Mouse (Mus musculus) macrophage (primary cell): ENCODE measurements around the gene Cd38. TPM values are rescaled to one million over a fixed set of nuclear protein-coding genes. Genes with fewer than 3 reads are reported as not detected.
"Not testable (repeated sequence)": the region's sequence is repeated elsewhere in the genome, so short reads cannot be mapped to it uniquely, and the experiment has no call there.

ENCODE experiments used
- H3K27ac ChIP-seq: fragments of 350-480 bp; formaldehyde crosslinking; 2 replicates; pipeline ENCODE4 v1.9.0; 2021
- H3K36me3 ChIP-seq: fragments of 350-480 bp; formaldehyde crosslinking; 2 replicates; pipeline ENCODE4 v1.9.0; 2021; ENCODE audit errors: inconsistent target
- H3K4me3 ChIP-seq: fragments of 350-480 bp; formaldehyde crosslinking; 2 replicates; pipeline ENCODE4 v1.9.0; 2021; ENCODE audit errors: inconsistent target
- H3K79me2 ChIP-seq: fragments of 350-480 bp; formaldehyde crosslinking; 2 replicates; pipeline ENCODE4 v1.9.0; 2021; ENCODE audit errors: inconsistent target
- WGBS: methylation state at CpG from one replicate; pipeline ENCODE4 v1.1.7; 2026; ENCODE audit warnings: inconsistent platforms; ENCODE audit not compliant: missing documents; 5-methylcytosine and 5-hydroxymethylcytosine counted together
- polyA plus RNA-seq: library from polyadenylated mRNA; stranded (reverse); fragments of 250-400 nt; gene quantifications from 3 replicates; pipeline ENCODE4 v1.2.4, GENCODE M21; 2018; ENCODE audit warnings: inconsistent platforms

The Cd38 gene
- polyA plus RNA-seq, 1 experiment from 2014 or later, result 2.6 TPM

- Histone ChIP-seq H3K4me3 (no peak overlapping the region), H3K36me3 (no peaks in the 10 kb centered on the region), H3K27ac (no peak overlapping the region), H3K79me2 (no peaks in the 10 kb centered on the region)
- 72% methylated on average over 1 of the region's 1 CpGs for WGBS
These were observed 4.3 kb downstream of the Cd38 start for GRCm38 (mm10) chr5:43872652-43873051.

DNA sequence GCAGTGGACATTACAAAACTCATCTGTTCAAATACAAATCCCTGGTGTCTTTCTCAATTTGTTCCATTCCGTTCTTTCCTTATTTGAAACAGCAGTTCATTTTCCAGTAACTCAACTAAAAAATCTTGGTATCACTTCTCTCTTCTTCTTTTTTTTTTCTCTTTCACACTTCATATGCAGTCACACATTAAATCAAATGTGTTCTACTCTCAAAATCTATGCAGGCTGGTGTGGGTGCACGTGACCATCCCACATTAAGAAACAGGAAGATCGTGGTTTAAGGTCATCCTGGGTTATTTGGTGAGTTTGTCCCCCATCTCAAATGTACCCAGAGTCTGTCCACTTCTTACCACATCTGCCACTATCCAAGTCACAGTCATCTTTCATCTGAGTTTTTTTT, 13.7 kb downstream of the Cd38 start:
- Histone ChIP-seq H3K4me3 (no peak overlapping the region), H3K27ac (peak overlapping the region; percentile 60)
- WGBS, result 10% methylated on average over 3 of the region's 3 CpGs

DNA sequence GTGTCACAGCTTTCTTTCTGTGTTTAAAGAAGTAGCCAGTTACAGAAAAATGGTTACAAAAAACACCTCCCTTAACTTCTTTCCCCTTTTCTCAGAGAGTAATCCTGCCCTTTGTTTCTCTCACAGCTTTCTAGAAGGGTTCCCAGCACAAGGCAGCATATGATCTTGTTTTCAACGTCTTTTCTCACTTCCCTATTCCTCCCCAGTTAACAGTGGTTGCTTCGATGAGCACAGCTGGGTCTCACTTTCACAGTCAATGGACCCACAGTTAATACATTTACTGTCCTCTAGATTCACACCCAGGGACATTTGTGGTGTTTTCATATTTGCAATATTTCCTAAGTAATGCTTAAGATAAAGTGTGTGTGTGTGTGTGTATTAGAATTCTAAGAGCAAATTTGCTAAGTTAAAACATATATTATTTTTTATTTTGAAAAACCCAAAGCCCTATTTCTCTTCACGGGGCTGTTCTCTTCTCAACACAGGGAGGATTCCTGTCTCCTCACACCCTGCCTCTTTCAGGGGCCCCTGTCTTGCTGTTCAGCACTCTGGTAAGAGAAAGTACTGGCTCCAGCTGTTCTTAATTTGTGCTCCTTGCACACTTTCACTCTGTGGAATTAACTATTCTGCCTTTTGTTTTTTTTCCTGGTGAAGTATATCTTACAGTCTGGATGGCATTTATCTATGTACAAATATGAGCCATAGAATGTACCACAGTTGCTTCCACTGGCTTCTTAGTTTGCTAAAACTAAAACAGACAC, 16.9 kb downstream of the Cd38 start:
- WGBS, result 21% methylated on average over 3 of the region's 3 CpGs
- Histone ChIP-seq H3K27ac (peak overlapping the region; percentile 59), H3K4me3 (no peak overlapping the region), H3K36me3 (no peaks in the 10 kb centered on the region), H3K79me2 (no peaks in the 10 kb centered on the region)

More for the DNA sequence above, 13.7 kb downstream of the Cd38 start:
- H3K79me2 ChIP-seq, result no peaks in the 10 kb centered on the region
- no peaks in the 10 kb centered on the region for H3K36me3 ChIP-seq

- WGBS, result 7% methylated on average over 1 of the region's 1 CpGs
- H3K79me2 ChIP-seq, result no peaks in the 10 kb centered on the region
- no peak overlapping the region for H3K4me3 ChIP-seq
- no peak overlapping the region for H3K27ac ChIP-seq
- no peaks in the 10 kb centered on the region for H3K36me3 ChIP-seq
These were observed 24.0 kb downstream of the Cd38 start for GRCm38 (mm10) chr5:43892386-43892785.

DNA sequence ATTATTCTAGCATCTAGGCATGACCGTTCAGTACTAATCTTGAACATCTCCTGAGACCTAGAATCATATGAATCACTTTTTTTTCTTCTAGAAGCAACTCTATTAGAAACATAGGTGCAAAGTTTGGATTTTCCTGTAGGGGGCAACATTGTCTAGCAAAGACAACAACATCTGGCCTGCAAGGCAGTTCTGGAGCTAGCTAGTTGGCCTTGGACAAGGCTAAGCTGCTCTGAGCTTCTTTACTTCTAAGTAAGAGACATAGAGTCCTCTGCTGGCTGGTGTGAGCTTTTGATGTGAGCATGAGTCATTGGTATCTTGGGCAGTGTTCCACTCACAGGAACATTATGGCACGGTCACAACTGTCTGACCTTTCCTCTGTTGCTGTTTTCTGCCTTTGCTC, 25.8 kb downstream of the Cd38 start:
- no peaks in the 10 kb centered on the region for H3K36me3 ChIP-seq
- no peak overlapping the region for H3K4me3 ChIP-seq
- no peaks in the 10 kb centered on the region for H3K79me2 ChIP-seq
- 73% methylated on average over 2 of the region's 2 CpGs for WGBS
- no peak overlapping the region for H3K27ac ChIP-seq

DNA sequence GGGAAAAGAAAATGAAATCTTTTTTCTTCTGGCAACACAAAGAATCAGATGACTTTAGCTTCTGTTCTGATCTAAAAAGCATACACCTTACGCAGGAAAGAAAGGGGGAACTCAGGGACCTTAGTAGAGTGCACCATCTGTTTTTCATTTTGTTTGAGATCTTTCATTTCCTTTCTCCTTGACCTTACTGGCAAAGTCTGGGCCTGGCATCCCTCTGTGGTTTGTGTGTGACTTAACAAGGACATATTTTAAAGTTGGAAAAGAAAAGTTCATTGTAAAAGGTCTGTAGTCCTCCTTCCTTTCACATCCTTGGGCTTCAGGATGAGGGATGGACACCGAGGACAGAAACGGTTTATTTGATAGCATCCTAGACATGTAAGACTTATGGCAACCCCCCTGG, 27.6 kb downstream of the Cd38 start:
- no peaks in the 10 kb centered on the region for H3K36me3 ChIP-seq
- H3K4me3 ChIP-seq, result no peak overlapping the region
- WGBS, result 100% methylated on average over 3 of the region's 3 CpGs
- no peak overlapping the region for H3K27ac ChIP-seq
- H3K79me2 ChIP-seq, result no peaks in the 10 kb centered on the region

- no peaks in the 10 kb centered on the region for H3K36me3 ChIP-seq
- H3K4me3 ChIP-seq, result no peak overlapping the region
- no peaks in the 10 kb centered on the region for H3K79me2 ChIP-seq
- 89% methylated on average over 3 of the region's 3 CpGs for WGBS
- no peak overlapping the region for H3K27ac ChIP-seq
These were observed 36.3 kb downstream of the Cd38 start for GRCm38 (mm10) chr5:43904685-43905084.

DNA sequence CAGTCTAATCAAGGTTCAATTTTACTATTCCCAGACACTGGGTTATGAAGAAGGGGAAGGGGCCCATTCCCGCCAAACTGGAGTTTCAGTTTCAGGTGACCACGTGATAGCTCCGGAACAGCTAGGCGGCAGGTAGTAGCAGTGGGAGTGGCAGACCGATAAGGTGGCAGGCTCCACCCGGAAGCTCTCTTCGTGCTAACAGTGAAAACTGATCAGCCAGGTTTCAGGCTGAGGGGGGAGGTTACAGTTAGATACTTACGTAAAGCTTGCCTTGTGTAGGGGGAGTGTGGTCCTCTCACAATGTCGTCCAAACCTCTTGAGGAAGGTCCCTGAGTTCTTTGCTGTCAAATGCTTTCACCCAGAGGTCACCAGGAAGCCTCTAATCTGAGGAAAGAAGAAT, 40.9 kb downstream of the Cd38 start:
- H3K27ac ChIP-seq, result no peak overlapping the region
- H3K79me2 ChIP-seq, result no peaks in the 10 kb centered on the region
- no peaks in the 10 kb centered on the region for H3K36me3 ChIP-seq
- 89% methylated on average over 9 of the region's 9 CpGs for WGBS
- H3K4me3 ChIP-seq, result no peak overlapping the region

DNA sequence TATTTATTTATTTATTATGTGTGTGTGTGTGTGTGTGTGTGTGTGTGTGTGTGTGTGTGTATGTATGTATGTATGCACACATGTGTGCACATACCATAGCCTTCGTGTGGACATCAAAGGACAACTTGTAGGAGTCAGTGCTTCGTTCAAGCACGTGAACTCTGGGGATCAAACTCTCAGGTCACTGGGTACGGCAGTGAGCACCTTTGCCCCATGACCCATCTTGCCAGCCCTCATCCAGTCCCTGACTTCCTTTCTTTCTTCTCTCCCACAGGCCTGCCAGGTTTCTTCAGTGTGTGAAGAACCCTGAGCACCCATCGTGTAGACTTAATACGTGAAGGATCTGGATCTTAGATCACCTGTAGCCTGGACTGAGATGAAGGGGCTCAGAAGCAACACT, 41.7 kb downstream of the Cd38 start:
- Histone ChIP-seq H3K4me3 (no peak overlapping the region), H3K27ac (no peak overlapping the region), H3K79me2 (no peaks in the 10 kb centered on the region), H3K36me3 (no peaks in the 10 kb centered on the region)
- 96% methylated on average over 6 of the region's 6 CpGs for whole genome bisulfite sequencing

DNA sequence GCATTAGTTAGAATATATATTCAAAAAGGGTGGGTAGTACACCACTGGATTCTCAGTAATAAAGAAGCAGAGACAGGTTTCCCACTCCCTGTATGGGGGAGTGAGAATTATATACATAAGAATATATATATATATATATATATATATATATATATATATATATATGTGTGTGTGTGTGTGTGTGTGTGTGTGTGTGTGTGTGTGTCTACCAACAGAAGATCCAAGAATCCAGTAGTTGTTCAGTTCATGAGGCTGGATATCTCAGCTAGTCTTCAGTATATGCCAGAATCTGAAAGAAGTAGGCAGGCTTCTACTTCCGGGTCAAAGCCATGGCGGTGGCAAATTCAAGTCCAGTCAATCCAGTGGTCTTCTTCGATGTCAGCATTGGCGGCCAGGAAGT, 44.5 kb downstream of the Cd38 start, which contains the start of gene Gm7879:
TSS of gene Gm7879 (plus strand) at position 301 of the 400 bp plus-strand sequence.
- H3K36me3 ChIP-seq, H3K4me3 ChIP-seq, H3K27ac ChIP-seq, H3K79me2 ChIP-seq: not testable (repeated sequence)
- 94% methylated on average over 2 of the region's 4 CpGs for WGBS

- WGBS, result 29% methylated on average over 4 of the region's 4 CpGs
These were observed 47.0 kb downstream of the Cd38 start for GRCm38 (mm10) chr5:43915261-43915886.

GRCm38 (mm10) chr5:43921877-43922276, 53.5 kb downstream of the Cd38 start:
- Histone ChIP-seq H3K36me3 (no peaks in the 10 kb centered on the region), H3K79me2 (no peaks in the 10 kb centered on the region), H3K27ac (no peak overlapping the region), H3K4me3 (no peak overlapping the region)
- 88% methylated on average over 9 of the region's 11 CpGs for WGBS

More at GRCm38 (mm10) chr5:43915261-43915886, 47.0 kb downstream of the Cd38 start:
- Histone ChIP-seq H3K36me3 (no peaks in the 10 kb centered on the region), H3K79me2 (no peaks in the 10 kb centered on the region), H3K27ac (no peak overlapping the region), H3K4me3 (no peak overlapping the region)

DNA sequence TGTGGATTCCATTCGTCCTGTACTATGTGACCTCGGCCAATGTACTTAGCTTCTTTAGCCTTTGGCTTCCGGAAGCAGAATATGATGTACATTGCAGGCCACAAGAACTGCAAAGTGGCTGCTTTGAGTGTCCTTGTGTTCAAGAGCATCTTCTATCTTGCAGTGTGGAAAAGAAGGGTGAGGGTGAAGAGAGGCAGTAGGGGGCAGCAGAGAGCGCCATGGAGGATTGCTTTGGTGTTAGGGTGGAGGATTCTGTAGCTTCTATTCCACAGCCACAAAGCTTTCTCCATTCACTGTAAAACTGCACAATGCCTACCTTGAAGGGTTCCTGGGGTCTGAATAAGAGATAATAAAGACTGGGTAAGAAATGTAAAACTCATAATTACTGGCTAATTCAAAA, 55.6 kb downstream of the Cd38 start:
- WGBS, result 36% methylated on average over 4 of the region's 4 CpGs
- Histone ChIP-seq H3K4me3 (no peak overlapping the region), H3K27ac (no peak overlapping the region), H3K36me3 (no peaks in the 10 kb centered on the region), H3K79me2 (no peaks in the 10 kb centered on the region)

- H3K27ac ChIP-seq, result no peak overlapping the region
- H3K4me3 ChIP-seq, result no peak overlapping the region
- no peaks in the 10 kb centered on the region for H3K36me3 ChIP-seq
- H3K79me2 ChIP-seq, result no peaks in the 10 kb centered on the region
These were observed 59.4 kb downstream of the Cd38 start for GRCm38 (mm10) chr5:43927729-43928128.

GRCm38 (mm10) chr5:43933269-43933668, 64.9 kb downstream of the Cd38 start:
- H3K36me3 ChIP-seq, result no peaks in the 10 kb centered on the region
- WGBS, result 81% methylated on average over 1 of the region's 2 CpGs
- no peaks in the 10 kb centered on the region for H3K79me2 ChIP-seq
- no peak overlapping the region for H3K4me3 ChIP-seq
- H3K27ac ChIP-seq, result no peak overlapping the region
